Mouse (Mus musculus): ENCODE data around the gene Csf2rb2.
"Not testable (repeated sequence)": the region's sequence is repeated elsewhere in the genome, so short reads cannot be mapped to it uniquely, and the experiment has no call there.

Gene Csf2rb2

DNA sequence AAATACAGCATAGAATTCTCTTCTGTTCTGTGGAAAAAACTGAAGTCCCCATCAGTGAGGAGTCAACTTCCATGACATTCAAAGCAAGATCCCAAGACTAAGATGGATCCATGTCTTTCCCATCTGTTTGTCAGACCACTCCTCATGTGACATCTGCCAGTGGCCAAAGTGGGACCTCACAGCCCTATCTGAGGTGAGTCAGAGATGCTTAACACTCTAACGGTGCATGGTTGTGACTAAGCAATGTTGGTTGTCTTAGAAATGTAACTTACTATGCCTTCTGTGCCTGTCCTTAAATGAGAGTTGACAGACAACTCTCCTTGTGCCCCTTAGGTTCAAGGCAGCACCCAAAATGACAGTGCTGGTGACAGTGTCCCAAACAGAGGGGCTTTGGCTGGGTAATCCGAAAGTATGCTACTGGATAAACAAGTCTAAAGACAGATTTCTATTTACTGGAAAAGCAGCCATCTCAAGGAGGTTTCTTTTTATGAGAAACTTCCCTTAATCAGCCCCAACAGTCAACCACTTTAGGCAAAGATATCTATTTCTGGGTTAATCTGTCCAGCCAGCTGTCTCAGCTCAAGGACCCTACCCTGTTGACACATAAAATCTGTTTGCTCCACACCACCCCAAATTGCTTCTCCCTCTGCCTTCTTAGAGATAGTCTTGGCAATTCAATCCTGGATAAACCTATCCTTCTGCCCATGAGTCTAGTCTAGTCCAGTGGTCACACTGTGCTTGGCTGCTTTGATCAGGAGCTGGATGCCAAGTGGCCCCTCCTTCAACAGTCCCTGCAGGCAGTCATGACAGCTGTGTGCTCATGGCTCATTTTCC, 13.0 kb upstream of the Csf2rb2 start:
- DNase-seq (ENCODE audit: low spot score in 2 of 2) = not testable (repeated sequence)

DNA sequence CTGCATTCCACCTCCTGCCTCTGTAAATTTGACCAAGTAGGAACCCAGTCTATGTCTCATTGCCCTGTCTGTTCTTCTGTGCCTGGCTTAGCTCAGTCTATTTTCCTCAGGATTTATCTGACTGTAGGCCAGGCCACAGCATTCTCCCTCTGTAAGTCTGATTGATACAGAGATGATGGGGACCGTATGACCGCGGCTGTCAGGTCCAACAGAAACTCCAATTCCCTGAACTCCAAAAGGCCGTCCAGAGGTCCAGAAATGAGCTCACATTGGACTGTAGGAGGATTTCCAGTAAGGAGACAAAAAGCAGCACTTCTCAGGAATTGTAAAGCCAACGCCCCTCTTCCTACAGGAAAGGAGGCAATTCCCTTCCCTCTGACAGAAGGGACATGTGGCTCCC, 8.1 kb upstream of the Csf2rb2 start:
- DNase-seq (ENCODE audit: low spot score in 2 of 2) = not testable (repeated sequence)

DNA sequence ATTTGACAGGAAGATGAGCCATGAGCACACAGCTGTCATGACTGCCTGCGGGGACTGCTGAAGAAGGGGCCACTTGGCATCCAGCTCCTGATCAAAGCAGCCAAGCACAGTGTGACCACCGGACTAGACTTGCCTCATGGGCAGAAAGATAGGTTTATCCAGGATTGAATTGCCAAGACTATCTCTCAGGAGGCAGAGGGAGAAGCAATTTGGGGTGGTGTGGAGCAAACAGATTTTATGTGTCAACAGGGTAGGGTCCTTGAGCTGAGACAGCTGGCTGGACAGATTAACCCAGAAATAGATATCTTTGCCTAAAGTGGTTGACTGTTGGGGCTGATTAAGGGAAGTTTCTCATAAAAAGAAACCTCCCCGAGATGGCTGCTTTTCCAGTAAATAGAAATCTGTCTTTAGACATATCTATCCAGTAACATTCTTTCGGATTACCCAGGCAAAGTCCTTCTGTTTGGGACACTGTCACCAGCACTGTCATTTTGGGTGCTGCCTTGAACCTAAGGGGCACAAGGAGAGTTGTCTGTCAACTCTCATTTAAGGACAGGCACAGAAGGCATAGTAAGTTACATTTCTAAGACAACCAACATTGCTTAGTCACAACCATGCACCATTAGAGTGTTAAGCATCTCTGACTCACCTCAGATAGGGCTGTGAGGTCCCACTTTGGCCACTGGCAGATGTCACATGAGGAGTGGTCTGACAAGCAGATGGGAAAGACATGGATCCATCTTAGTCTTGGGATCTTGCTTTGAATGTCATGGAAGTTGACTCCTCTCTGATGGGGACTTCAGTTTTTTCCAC, 7.1 kb upstream of the Csf2rb2 start:
- DNase-seq (ENCODE audit: low spot score in 2 of 2) = not testable (repeated sequence)

DNA sequence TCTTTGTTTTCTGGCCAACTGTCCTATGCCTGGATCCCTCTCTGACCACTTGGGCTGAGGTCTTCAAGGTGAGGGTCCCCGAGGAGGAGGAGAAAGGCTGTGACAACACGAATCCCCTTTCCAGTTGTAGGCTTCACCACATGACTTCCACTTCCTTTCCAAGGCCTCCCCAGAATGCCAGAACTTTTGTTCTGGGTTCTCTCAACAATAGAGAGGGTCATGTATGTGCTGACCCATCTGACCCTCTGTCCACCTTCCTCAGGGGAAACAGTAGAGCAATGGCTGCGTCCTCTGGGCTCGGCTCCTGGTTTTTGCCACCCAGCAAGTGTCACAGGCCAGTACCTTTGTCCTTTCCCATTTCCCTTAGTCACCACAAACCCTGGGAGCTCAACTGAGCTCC, 5.5 kb upstream of the Csf2rb2 start:
- no peak for DNase-seq (ENCODE audit: low spot score in 2 of 2)

DNA sequence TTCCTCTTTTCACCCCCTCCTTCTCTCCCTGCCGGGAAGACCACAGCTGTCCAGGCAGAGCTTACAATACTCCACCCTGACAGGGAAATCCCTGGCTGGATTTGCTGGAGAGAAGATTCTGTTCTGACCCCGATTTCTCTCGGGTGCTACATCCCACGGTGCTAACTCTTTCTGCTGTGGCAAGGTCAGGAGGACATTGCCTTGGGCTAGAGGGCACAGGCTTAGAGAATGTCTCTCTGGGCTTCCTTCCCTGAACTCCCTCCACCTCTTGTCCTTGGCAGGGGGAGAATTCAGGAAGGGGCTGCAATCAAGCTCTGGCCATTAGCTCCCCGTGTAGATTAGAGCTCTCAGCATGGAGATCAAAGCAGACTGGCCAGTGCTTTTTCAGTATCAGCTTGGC, 4.3 kb upstream of the Csf2rb2 start:
- DNase-seq (ENCODE audit: low spot score in 2 of 2) = no peak

DNA sequence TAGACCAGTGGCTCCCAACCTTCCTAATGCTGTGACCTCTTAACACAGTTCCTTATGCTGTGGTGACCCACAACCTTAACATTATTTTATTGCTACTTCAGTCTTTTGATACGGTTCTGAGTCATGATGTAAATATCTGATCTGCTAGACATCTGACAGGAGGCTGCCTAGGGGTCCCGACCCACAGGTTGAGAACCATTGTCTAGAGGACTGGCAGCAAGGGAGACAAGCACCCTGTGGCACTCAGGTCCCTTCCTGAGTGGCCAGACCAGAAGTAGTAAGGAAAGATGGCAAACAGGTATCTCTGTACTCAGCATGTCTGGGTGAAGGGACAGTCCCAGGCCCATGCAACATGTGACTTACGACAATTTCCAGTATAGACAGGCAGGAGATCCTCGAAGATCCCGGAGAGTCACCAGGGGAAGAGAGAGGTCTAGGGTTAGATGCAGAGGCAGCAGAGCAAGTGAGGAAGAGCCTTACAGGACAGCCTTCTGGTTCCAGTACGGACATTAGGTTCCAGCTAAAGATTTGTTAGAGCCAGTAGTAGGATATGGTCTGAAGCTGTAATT, 1.8 kb downstream of the Csf2rb2 start:
- DNase-seq (ENCODE audit: low spot score in 2 of 2) = no peak

DNA sequence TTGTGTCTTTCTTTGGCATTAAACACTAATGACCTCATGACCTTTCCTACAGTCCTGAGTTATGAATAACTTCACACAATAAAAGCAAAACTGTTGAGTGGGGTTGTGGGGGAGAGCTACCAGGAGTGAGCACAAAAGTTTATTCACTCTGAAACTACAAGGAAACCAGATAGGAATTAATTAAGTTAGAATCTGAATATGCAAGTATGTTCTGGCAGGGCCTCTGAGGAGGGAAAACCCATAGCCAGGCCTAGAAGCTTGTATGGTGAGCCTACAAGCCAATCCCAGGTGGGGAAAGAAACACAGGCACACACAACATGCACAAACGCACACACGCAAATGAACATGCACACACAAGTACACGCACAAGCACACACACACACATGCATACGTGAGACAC, 2.8 kb downstream of the Csf2rb2 start:
- no peak for DNase-seq (ENCODE audit: low spot score in 2 of 2)

DNA sequence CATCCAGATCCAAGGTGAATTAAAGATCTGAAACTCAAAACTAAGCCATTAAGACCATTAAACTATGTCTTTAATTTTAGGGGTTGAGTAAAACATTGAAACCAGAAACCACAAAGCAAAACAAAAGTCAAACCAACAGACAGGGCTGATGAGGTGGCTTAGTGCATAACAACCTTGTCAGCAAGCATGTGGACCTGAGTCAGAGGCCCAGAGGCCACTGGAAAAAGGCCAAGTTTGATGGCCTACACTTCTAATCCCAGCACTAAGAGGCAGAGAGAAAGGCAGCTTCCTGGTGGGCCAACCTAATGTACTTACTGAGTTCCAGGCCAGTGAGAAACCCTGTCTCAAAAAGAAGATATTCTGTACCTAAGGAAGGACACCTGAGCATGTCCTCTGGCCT, 4.7 kb downstream of the Csf2rb2 start:
- DNase-seq (ENCODE audit: low spot score in 2 of 2) = no peak

DNA sequence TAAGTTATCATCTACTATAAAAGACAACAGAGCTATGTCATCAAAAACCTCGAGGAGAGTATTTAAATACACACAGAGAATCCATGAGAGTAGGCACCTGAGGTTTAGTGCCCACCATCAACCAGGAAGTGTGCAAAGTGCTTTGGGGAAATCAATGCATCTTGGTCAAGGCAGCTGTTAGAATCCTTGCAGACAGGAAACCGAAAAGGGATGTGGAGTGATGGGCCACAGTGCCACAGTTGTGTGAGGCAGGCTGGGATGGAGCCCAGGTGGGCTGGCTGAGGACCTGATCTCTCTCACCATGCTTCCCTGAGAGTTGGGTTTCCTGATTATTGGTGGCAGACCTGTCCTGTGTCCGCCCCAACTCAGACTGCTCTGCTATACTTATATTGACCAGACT, 5.9 kb downstream of the Csf2rb2 start:
- no peak for DNase-seq (ENCODE audit: low spot score in 2 of 2)

DNA sequence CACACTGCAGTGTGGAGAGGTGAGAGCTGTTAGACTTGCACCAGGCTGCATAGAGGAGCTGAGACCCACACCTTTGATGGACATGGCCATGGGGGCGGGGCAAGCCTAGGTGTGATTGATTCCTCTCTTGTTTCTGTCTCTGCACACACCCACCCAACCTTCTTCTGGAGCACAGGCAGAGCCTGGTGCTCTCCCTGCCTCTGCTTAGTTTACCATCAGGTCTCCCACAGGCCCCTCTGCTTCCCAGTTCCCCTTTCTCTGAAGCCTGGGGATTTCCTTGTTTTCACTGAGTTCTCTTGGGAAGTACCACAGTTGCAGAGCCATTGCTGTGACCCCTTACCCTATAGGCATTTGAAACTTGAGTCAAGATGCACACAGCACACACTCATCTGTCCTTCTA, 7.0 kb downstream of the Csf2rb2 start:
- DNase-seq (ENCODE audit: low spot score in 2 of 2) = no peak

DNA sequence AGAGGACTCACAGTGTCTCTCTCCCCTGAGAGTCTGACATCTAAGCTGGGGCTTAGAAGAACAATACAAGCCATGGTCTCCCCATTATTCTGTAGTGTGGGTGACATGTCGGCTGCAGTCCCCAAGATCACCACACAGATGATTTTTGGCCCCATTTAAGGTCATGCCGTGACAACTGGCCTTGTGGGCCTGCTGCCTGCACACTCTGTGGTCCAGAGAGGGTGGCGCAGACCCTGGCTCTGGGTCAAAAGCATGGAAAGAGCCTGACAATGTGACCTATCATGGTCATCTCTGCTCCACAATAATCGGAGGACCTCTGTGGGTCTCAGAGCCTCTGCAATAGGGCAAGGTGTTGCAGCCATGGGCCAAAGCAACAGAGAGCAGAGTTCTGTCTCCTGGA, 11.8 kb downstream of the Csf2rb2 start:
- DNase-seq (ENCODE audit: low spot score in 2 of 2) = no peak

DNA sequence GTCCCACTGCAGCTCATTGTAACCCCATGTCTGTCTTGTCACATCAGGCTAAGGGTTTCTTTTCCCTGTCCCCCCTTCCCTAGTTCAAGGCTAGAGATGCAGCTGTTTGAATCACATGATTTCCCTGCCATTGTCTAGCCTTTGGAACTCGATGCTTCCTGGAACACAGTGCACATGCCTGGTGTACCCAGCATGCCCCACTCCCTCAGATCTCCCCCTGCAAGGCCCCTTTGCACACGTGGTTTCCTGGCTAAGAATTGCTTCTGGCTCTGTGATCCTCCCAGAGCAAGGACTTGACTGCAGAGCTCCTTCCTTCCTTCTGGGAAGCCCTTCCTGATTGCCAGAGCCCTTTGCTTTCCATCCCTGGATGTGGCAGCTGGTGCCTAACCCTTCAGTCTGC, 12.3 kb downstream of the Csf2rb2 start:
- DNase-seq (ENCODE audit: low spot score in 2 of 2) = not testable (repeated sequence)

DNA sequence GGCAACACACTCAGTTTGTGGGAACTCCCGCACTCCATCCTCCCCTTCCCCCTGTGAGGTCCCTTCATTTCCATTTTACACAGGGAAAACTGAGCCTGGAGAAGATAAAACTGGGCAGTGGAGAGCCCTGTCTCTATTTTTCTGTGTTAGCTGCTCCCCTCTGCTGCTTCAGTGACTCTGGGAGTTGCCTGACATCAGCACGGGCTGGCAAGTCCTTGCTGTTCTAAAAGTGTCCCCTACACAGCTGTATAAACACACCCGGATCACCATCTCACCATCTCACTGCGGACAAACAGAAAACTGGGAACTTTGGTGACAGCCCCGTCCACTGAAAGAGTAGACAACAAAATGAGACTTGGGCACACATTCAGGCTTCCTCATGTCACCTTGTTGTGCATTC, 15.7 kb downstream of the Csf2rb2 start:
- not testable (repeated sequence) for DNase-seq (ENCODE audit: low spot score in 2 of 2)

DNA sequence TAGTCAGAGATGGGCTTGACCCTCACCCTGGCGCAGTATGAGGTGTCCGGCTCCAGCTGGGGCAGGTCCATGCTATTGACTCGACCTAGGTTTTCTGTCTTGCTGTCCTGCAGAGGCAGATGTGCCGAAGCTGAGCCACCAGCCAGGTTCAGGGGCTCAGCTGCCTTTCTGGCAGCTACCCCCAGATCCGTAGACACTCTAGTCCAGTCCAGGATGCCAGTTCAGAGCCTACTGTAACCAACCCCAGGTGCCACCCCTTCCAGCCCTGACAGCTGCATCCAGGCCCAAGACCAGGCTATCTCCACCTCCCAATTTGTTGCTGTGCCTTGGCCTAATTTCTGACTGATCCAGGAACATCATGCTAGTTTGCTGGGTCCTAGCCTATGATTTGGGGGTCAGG, 17.6 kb downstream of the Csf2rb2 start:
- DNase-seq (ENCODE audit: low spot score in 2 of 2) = no peak

DNA sequence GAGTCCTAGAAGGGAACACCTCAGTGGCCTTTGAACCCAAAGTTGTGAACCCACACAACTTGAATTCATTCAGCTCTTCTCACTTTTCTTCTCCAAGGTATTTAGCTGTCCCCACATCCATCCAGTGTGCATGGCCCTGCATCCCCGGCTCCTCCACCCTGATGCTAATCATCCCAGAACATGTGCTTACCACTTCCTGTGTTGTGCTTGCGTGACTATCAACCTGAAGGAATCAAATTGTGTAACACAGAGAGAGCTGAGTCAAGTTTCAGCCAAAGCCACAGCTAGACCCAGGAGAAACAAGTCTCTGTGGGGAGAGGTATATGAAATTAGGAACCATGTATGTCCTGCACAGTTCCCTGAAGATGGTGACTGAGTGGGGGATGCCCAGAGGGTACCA, 27.2 kb downstream of the Csf2rb2 start:
- DNase-seq (ENCODE audit: low spot score in 2 of 2) = no peak

DNA sequence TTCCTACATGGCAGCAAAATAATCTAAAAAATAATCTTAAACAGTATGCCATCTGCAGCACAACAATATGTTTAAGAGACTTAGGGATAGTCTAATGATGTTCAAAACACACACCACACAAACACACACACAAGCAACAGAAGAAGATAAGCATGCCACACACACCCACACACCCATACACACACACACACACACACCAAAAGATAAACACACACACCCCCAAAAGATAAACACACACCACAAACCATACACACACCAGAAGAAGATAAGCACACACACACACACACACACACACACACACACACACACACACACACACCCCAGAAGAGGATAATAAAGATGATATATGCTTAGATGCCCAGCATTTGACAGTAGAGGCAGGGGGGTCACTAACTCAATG, 34.3 kb downstream of the Csf2rb2 start:
- no peak for DNase-seq (ENCODE audit: low spot score in 2 of 2)

DNA sequence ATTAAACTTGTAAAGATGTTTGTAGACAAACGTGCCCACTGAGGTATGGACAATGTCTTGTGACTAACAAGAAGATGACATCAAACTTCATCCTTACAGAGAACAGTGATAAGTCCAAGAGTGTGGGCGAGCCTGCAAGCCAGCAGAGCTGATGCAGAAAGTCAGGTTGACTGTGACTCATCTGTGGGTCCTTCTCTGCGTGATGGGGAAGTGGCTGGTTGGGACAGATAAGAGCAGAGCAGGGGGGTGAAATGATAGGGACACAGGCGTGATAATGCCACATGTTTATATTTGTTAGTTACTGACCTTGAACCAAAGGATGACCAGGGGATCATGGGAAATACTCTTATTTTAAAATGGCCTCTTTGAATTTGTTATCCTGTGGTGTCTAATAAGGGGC, 37.7 kb downstream of the Csf2rb2 start:
- peak in 1 of 2 experiments; percentile 17 for DNase-seq (ENCODE audit: low spot score in 2 of 2)

DNA sequence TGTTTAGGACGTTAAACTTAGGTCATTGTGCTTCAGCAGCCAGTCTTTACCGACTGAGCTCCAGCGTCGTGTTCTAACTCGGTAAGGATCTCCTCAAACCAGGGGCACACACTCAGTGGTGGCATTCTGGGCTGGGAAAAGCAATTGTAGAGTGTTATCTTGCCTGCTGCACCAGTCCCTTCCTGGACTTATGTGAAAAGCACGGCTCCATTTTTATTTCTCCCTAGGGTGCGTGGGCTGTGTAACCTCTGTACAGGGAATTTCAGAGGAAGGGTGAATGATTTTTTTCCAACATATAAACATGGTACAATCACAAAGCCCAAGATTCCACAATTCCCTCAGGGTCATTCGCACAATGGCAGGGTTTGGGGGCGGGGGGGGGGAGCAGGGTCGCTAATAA, 38.1 kb downstream of the Csf2rb2 start:
- DNase-seq (ENCODE audit: low spot score in 2 of 2) = no peak

DNA sequence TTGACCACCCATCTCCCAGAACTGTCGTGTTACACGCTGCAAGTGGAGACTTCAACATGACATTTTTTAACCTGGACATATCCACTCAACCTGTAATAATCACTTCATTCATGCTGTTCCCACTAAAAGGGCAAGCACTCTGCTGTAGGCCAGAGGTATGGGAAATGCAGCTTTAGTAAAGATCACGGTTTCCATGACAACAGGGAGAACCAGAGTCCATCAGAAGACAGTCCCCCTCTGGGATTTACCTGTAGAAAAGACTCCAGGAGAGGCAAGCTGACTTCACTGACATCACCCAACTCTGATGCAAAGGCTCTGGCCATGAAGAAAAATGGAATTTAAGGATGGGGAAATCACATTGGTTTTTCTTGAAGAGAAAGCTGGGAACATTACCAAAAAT, 42.2 kb downstream of the Csf2rb2 start:
- DNase-seq (ENCODE audit: low spot score in 2 of 2) = no peak

DNA sequence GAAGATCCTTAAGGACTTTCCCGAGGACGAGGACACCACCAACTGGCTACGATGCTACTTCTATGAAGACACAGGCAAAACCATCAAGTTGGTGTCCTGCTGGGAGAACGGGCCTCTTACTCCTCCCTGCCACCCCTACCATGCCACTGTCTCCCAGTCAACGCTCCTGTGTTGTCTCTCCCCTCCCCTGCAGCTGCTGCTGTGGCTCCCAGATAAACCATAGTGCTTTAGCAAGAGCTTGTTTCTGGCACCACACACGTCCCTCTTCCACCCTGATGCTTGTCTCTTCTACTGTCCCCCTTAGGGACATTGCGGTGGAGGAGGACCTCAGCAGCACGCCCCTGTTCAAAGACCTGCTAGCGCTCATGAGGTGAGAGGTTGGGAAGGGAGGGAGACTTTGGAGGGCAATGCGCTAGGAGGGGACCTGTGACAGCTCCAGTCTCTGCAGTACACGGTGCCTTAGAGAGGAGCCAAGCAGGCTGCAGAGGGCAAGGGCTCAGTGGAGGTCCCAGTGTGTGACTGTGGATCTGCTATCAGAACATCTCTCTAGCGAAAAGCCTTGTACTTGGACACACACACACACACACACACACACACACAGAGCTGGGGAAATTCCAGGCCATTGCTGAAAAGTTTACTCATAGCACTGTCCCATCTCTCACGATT, 44.7 kb downstream of the Csf2rb2 start:
- DNase-seq (ENCODE audit: low spot score in 2 of 2) = no peak

DNA sequence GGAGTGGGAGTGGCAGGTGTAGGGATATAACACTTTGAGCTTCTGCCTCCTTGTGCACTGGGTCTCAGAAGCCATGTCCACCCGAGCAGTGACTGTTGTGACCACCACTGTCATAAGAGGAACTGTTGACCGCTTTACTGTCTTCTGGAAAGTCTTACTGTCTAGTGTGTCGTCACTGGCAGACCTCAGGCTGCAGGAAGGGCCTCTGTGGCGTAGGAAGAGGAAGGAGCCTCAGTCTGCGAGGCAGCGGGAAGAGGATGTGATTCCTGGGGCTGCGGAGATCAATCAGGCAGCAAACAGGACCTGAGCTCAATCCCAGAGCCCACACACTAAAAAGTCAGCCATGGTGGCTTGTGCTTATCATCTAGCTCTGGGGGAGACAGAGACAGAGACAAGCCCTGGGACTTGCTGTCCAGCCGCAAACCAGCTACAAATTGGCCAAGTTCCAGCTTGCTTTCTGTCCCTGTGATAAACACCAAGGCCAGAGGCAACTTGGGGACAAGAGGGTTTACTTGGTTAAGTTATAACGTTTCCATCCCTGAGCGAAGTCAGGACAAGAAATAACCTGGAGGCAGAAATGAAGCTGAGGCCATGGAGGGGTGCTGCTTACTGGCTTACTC, 47.2 kb downstream of the Csf2rb2 start:
- DNase-seq (ENCODE audit: low spot score in 2 of 2) = peak in 1 of 2 experiments; percentile 11

All from left cerebral cortex, adult 9 months (tissue).